Mouse (Mus musculus): ENCODE data around the gene Emx2. TPM values are rescaled to one million over a fixed set of nuclear protein-coding genes. Genes with fewer than 3 reads are reported as not detected.

The Emx2 gene
- polyA plus RNA-seq, 1 experiment from 2014 or later, result 0.12 TPM

DNA sequence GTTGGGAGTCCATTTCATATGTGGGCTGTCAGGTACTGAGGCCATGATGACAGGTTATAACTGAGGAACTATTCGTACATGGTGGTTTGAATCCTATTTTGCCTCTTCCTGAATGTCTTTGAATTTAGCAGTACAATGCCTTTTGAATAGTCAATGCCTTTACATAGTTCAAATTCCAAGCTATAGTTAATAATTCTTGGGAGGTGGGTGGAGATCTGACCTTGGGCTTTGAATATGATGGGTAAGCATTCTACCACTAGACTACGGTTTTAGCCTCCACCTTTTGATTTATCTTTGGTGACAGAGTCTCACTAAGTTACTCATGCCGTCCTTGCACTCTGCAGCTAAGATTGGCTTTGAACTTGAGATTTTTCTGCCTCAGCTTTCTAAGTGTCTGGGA is 55.0 kb downstream of the Emx2 start:
- DNase-seq (ENCODE audit: low spot score), result no peak

Other genes with a start within 250 kb of the Emx2 start
- gene Kcnk18, start 239.2 kb upstream of the Emx2 start, polyA plus RNA-seq (2015; fragmentation: Nextera tagmentation; extraction: Ambion mirVana), result not detected in 2 replicates
- gene Slc18a2, start 197.5 kb upstream of the Emx2 start, polyA plus RNA-seq (2015; fragmentation: Nextera tagmentation; extraction: Ambion mirVana), result 3.6 and 4.5 TPM in 2 replicates
- 14.3 and 15.9 TPM in 2 replicates for gene Rps12-ps3, start 136.1 kb upstream of the Emx2 start, polyA plus RNA-seq (2015; fragmentation: Nextera tagmentation; extraction: Ambion mirVana)
- 8.9 and 9.3 TPM in 2 replicates for gene Pdzd8, start 112.6 kb upstream of the Emx2 start, polyA plus RNA-seq (2015; fragmentation: Nextera tagmentation; extraction: Ambion mirVana)

Measured in thymus, postnatal 0 days (tissue).